Mouse (Mus musculus): ENCODE data around the gene Fbxo9. TPM values are rescaled to one million over a fixed set of nuclear protein-coding genes. Genes with fewer than 3 reads are reported as not detected.

The Fbxo9 gene
- polyA plus RNA-seq, 1 experiment from 2014 or later: 66.6 TPM

Other genes starting within 250 kb of the Fbxo9 start
- 58.5 and 71.4 TPM in 2 replicates for gene Elovl5, start 191.7 kb downstream of the Fbxo9 start, polyA plus RNA-seq (2014; fragmentation: Nextera tagmentation; extraction: Ambion mirVana)
- not detected in 2 replicates for gene Gcm1, start 57.1 kb downstream of the Fbxo9 start, polyA plus RNA-seq (2014; fragmentation: Nextera tagmentation; extraction: Ambion mirVana)
- 41.3 and 46.2 TPM in 2 replicates for gene Ick, start 127 bp upstream of the Fbxo9 start, polyA plus RNA-seq (2014; fragmentation: Nextera tagmentation; extraction: Ambion mirVana)
- 11.1 and 15.5 TPM in 2 replicates for gene Gsta4, start 73.7 kb upstream of the Fbxo9 start, polyA plus RNA-seq (2014; fragmentation: Nextera tagmentation; extraction: Ambion mirVana)
- not detected in 2 replicates for gene Gsta1, start 121.6 kb upstream of the Fbxo9 start, polyA plus RNA-seq (2014; fragmentation: Nextera tagmentation; extraction: Ambion mirVana)
- not detected in 2 replicates for gene Gm3776, start 148.1 kb upstream of the Fbxo9 start, polyA plus RNA-seq (2014; fragmentation: Nextera tagmentation; extraction: Ambion mirVana)
- not detected in 2 replicates for gene Gm10639, start 180.9 kb upstream of the Fbxo9 start, polyA plus RNA-seq (2014; fragmentation: Nextera tagmentation; extraction: Ambion mirVana)
- gene Omt2a, start 205.7 kb upstream of the Fbxo9 start, polyA plus RNA-seq (2014; fragmentation: Nextera tagmentation; extraction: Ambion mirVana): not detected in 2 replicates
- gene Omt2b, start 218.5 kb upstream of the Fbxo9 start, polyA plus RNA-seq (2014; fragmentation: Nextera tagmentation; extraction: Ambion mirVana): not detected in 2 replicates
- not detected in 2 replicates for gene Gsta2, start 246.7 kb upstream of the Fbxo9 start, polyA plus RNA-seq (2014; fragmentation: Nextera tagmentation; extraction: Ambion mirVana)

Measured in midbrain, embryonic 14.5 days (tissue).